Mouse (Mus musculus): ENCODE measurements around the gene Mtrr. TPM values are rescaled to one million over a fixed set of nuclear protein-coding genes. Genes with fewer than 3 reads are reported as not detected.

Gene Mtrr
- 12.9 and 14.8 TPM in 2 replicates for polyA plus RNA-seq (2014; fragmentation: Nextera tagmentation; extraction: Ambion mirVana)

- Histone ChIP-seq H3K4me1 (replicated peaks; ENCODE audit: control insufficient read depth, insufficient read depth, low read length) (peaks cover 15% of the 10 kb centered on the region), H3K27ac (peak within 1 kb of the TSS; percentile 62), H3K9me3 (ENCODE audit: control insufficient read depth, low read length) (no peaks in the 10 kb centered on the region), H3K4me2 (replicated peaks) (peak within 1 kb of the TSS; percentile 91), H3K4me3 (replicated peaks; ENCODE audit: low read length) (peak within 1 kb of the TSS; percentile 67), H3K36me3 (replicated peaks; ENCODE audit: control insufficient read depth, insufficient read depth) (peaks cover 44% of the 10 kb centered on the region), H3K27me3 (ENCODE audit: control insufficient read depth, insufficient read depth, low read length) (no peaks in the 10 kb centered on the region), H3K9ac (peak within 1 kb of the TSS; percentile 66)
- 1% methylated on average over 81 of the region's 81 CpGs for WGBS
- peak; percentile 99 for ATAC-seq (ENCODE audit: low FRiP score)
- peak; percentile 98 for DNase-seq (ENCODE audit: low spot score)
These were observed at the start of gene Mtrr, which contains the start of gene Fastkd3 for GRCm38 (mm10) chr13:68581747-68582516. Mtrr (minus strand) TSS chr13:68582149. Fastkd3 (plus strand) TSS chr13:68582234.

- ATAC-seq (ENCODE audit: low FRiP score) (no peak), DNase-seq (ENCODE audit: low spot score) (no peak)
- Histone ChIP-seq H3K4me1 (replicated peaks; ENCODE audit: control insufficient read depth, insufficient read depth, low read length) (no peaks in the 10 kb centered on the region), H3K4me2 (replicated peaks) (no peak overlapping the region), H3K27ac (no peak overlapping the region), H3K9me3 (ENCODE audit: control insufficient read depth, low read length) (no peaks in the 10 kb centered on the region), H3K9ac (no peak overlapping the region), H3K27me3 (ENCODE audit: control insufficient read depth, insufficient read depth, low read length) (no peaks in the 10 kb centered on the region), H3K4me3 (replicated peaks; ENCODE audit: low read length) (no peak overlapping the region), H3K36me3 (replicated peaks; ENCODE audit: control insufficient read depth, insufficient read depth) (no peaks in the 10 kb centered on the region)
- WGBS = 69% methylated on average over 3 of the region's 3 CpGs
These were observed 45.1 kb upstream of the Mtrr start for GRCm38 (mm10) chr13:68627041-68627440.

GRCm38 (mm10) chr13:68622792-68623191 is 40.8 kb upstream of the Mtrr start:
- no peaks in the 10 kb centered on the region for H3K9me3 ChIP-seq (ENCODE audit: control insufficient read depth, low read length)
- H3K4me1 ChIP-seq (replicated peaks; ENCODE audit: control insufficient read depth, insufficient read depth, low read length) = no peaks in the 10 kb centered on the region
- no peak overlapping the region for H3K4me3 ChIP-seq (replicated peaks; ENCODE audit: low read length)
- H3K36me3 ChIP-seq (replicated peaks; ENCODE audit: control insufficient read depth, insufficient read depth) = no peaks in the 10 kb centered on the region
- H3K27ac ChIP-seq = no peak overlapping the region
- DNase-seq (ENCODE audit: low spot score) (peak; percentile 64), ATAC-seq (ENCODE audit: low FRiP score) (peak; percentile 79)
- H3K27me3 ChIP-seq (ENCODE audit: control insufficient read depth, insufficient read depth, low read length) = no peaks in the 10 kb centered on the region
- H3K9ac ChIP-seq = no peak overlapping the region
- WGBS = 68% methylated on average over 6 of the region's 6 CpGs
- H3K4me2 ChIP-seq (replicated peaks) = no peak overlapping the region

- peak overlapping the region; percentile 25; the same call in 1 of the 2 replicates for H3K4me2 ChIP-seq (replicated peaks)
- ATAC-seq (ENCODE audit: low FRiP score) = peak; percentile 13; the same call in 1 of the 2 replicates
- no peaks in the 10 kb centered on the region for H3K9me3 ChIP-seq (ENCODE audit: control insufficient read depth, low read length)
- 55% methylated on average over 21 of the region's 21 CpGs for WGBS
- DNase-seq (ENCODE audit: low spot score) = no peak
- no peaks in the 10 kb centered on the region for H3K4me1 ChIP-seq (replicated peaks; ENCODE audit: control insufficient read depth, insufficient read depth, low read length)
- no peak overlapping the region for H3K4me3 ChIP-seq (replicated peaks; ENCODE audit: low read length)
- no peaks in the 10 kb centered on the region for H3K27me3 ChIP-seq (ENCODE audit: control insufficient read depth, insufficient read depth, low read length)
- H3K9ac ChIP-seq = peak overlapping the region; percentile 22; the same call in 1 of the 2 replicates
- H3K36me3 ChIP-seq (replicated peaks; ENCODE audit: control insufficient read depth, insufficient read depth) = no peaks in the 10 kb centered on the region
- H3K27ac ChIP-seq = peak overlapping the region; percentile 64
These were observed 25.9 kb upstream of the Mtrr start for GRCm38 (mm10) chr13:68607652-68608405.

GRCm38 (mm10) chr13:68605689-68606126 is 23.8 kb upstream of the Mtrr start:
- peak; percentile 36 for DNase-seq (ENCODE audit: low spot score)
- H3K36me3 ChIP-seq (replicated peaks; ENCODE audit: control insufficient read depth, insufficient read depth) = no peaks in the 10 kb centered on the region
- H3K4me1 ChIP-seq (replicated peaks; ENCODE audit: control insufficient read depth, insufficient read depth, low read length) = no peaks in the 10 kb centered on the region
- no peak overlapping the region for H3K27ac ChIP-seq
- peak overlapping the region; percentile 47 for H3K4me2 ChIP-seq (replicated peaks)
- ATAC-seq (ENCODE audit: low FRiP score) = peak; percentile 83
- H3K4me3 ChIP-seq (replicated peaks; ENCODE audit: low read length) = peak overlapping the region; percentile 24
- H3K9ac ChIP-seq = peak overlapping the region; percentile 36; the same call in 1 of the 2 replicates
- 3% methylated on average over 9 of the region's 11 CpGs for WGBS
- no peaks in the 10 kb centered on the region for H3K27me3 ChIP-seq (ENCODE audit: control insufficient read depth, insufficient read depth, low read length)
- H3K9me3 ChIP-seq (ENCODE audit: control insufficient read depth, low read length) = no peaks in the 10 kb centered on the region

GRCm38 (mm10) chr13:68603085-68603484 is 21.1 kb upstream of the Mtrr start:
- WGBS = 81% methylated on average over 6 of the region's 6 CpGs
- Histone ChIP-seq H3K27ac (no peak overlapping the region), H3K4me1 (replicated peaks; ENCODE audit: control insufficient read depth, insufficient read depth, low read length) (no peaks in the 10 kb centered on the region), H3K27me3 (ENCODE audit: control insufficient read depth, insufficient read depth, low read length) (no peaks in the 10 kb centered on the region), H3K36me3 (replicated peaks; ENCODE audit: control insufficient read depth, insufficient read depth) (no peaks in the 10 kb centered on the region), H3K9ac (no peak overlapping the region), H3K4me2 (replicated peaks) (no peak overlapping the region), H3K4me3 (replicated peaks; ENCODE audit: low read length) (no peak overlapping the region), H3K9me3 (ENCODE audit: control insufficient read depth, low read length) (no peaks in the 10 kb centered on the region)
- no peak for ATAC-seq (ENCODE audit: low FRiP score)
- no peak for DNase-seq (ENCODE audit: low spot score)

GRCm38 (mm10) chr13:68601184-68601583 is 19.2 kb upstream of the Mtrr start:
- H3K27ac ChIP-seq = no peak overlapping the region
- no peaks in the 10 kb centered on the region for H3K36me3 ChIP-seq (replicated peaks; ENCODE audit: control insufficient read depth, insufficient read depth)
- H3K9me3 ChIP-seq (ENCODE audit: control insufficient read depth, low read length) = no peaks in the 10 kb centered on the region
- no peaks in the 10 kb centered on the region for H3K27me3 ChIP-seq (ENCODE audit: control insufficient read depth, insufficient read depth, low read length)
- no peak overlapping the region for H3K4me3 ChIP-seq (replicated peaks; ENCODE audit: low read length)
- H3K4me1 ChIP-seq (replicated peaks; ENCODE audit: control insufficient read depth, insufficient read depth, low read length) = no peaks in the 10 kb centered on the region
- ATAC-seq (ENCODE audit: low FRiP score) (peak; percentile 61; the same call in 1 of the 2 replicates), DNase-seq (ENCODE audit: low spot score) (peak; percentile 58)
- 13% methylated on average over 6 of the region's 6 CpGs for WGBS
- H3K4me2 ChIP-seq (replicated peaks) = no peak overlapping the region
- no peak overlapping the region for H3K9ac ChIP-seq

GRCm38 (mm10) chr13:68598953-68599352 is 17.0 kb upstream of the Mtrr start:
- Histone ChIP-seq H3K9me3 (ENCODE audit: control insufficient read depth, low read length) (no peaks in the 10 kb centered on the region), H3K27ac (no peak overlapping the region), H3K36me3 (replicated peaks; ENCODE audit: control insufficient read depth, insufficient read depth) (no peaks in the 10 kb centered on the region), H3K4me3 (replicated peaks; ENCODE audit: low read length) (no peak overlapping the region), H3K4me1 (replicated peaks; ENCODE audit: control insufficient read depth, insufficient read depth, low read length) (no peaks in the 10 kb centered on the region), H3K27me3 (ENCODE audit: control insufficient read depth, insufficient read depth, low read length) (no peaks in the 10 kb centered on the region), H3K9ac (no peak overlapping the region), H3K4me2 (replicated peaks) (no peak overlapping the region)
- ATAC-seq (ENCODE audit: low FRiP score) (no peak), DNase-seq (ENCODE audit: low spot score) (no peak)

- Histone ChIP-seq H3K4me2 (replicated peaks) (peak overlapping the region; percentile 49), H3K27ac (no peak overlapping the region), H3K27me3 (ENCODE audit: control insufficient read depth, insufficient read depth, low read length) (no peaks in the 10 kb centered on the region), H3K36me3 (replicated peaks; ENCODE audit: control insufficient read depth, insufficient read depth) (peaks cover 7% of the 10 kb centered on the region), H3K4me1 (replicated peaks; ENCODE audit: control insufficient read depth, insufficient read depth, low read length) (no peaks in the 10 kb centered on the region), H3K4me3 (replicated peaks; ENCODE audit: low read length) (peak overlapping the region; percentile 17; the same call in 1 of the 2 replicates), H3K9me3 (ENCODE audit: control insufficient read depth, low read length) (no peaks in the 10 kb centered on the region), H3K9ac (peak overlapping the region; percentile 29)
- no peak for DNase-seq (ENCODE audit: low spot score)
- WGBS = 19% methylated on average over 13 of the region's 13 CpGs
- ATAC-seq (ENCODE audit: low FRiP score) = peak; percentile 22; the same call in 1 of the 2 replicates
These were observed 15.7 kb upstream of the Mtrr start for GRCm38 (mm10) chr13:68597667-68598066.

All from hindbrain, embryonic 14.5 days (tissue).